Comparison of ENCODE assay signal across 31 mouse cellular contexts in the genomic region with DNA sequence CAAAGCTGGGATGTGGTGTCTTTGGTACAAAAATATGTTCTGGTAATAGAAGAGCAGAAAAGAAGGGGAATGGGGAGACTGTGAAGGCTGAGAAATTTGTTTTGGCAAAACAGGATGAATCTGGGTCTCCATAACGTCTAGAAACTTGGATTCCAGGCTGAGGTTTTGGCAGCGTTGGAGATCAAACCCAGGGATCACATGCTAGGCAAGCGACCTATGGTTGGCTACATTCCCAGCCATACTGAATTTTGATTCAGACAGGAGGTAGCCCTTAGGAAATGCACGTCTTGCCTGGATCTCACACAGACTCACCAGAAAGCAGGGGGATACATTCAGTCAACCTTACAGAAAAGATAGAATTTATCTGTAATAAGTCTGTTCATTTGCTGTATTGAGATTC.
DNase-seq lines count a peak whose midpoint lies in the region; ATAC-seq and TF ChIP-seq lines count a peak whose summit lies in the region.
"Had no signal": no experiment of that assay in that cellular context is flagged by ENCODE, and none has a peak within 500 bp of the region (broad histone marks: within the 10 kb centered on the region; RNA-seq: fewer than 3 reads in every experiment).

No protein-coding gene starts in this region.

- peaks cover 31% of the 10 kb centered on the region for H3K4me1 ChIP-seq in forebrain, embryonic 13.5 days
- peaks cover 20% of the 10 kb centered on the region for H3K4me1 ChIP-seq in forebrain, embryonic 10.5 days
- H3K4me1 ChIP-seq in hindbrain, postnatal 0 days (ENCODE audit: insufficient read depth, low read length), result peaks cover 7% of the 10 kb centered on the region; the same call in 1 of the 2 replicates
- H3K4me1 ChIP-seq in hindbrain, embryonic 11.5 days (replicated peaks; ENCODE audit: control insufficient read depth, insufficient read depth, low read length), result no peaks in the 10 kb centered on the region
- H3K4me1 ChIP-seq in embryonic facial prominence, embryonic 14.5 days (ENCODE audit: control insufficient read depth, insufficient read depth, low read length), result peaks cover 11% of the 10 kb centered on the region; the same call in 1 of the 2 replicates
- H3K4me1 ChIP-seq in forebrain, postnatal 0 days (ENCODE audit: insufficient read depth), result no peaks in the 10 kb centered on the region

- H3K27me3 ChIP-seq in forebrain, embryonic 13.5 days, result no peaks in the 10 kb centered on the region
- 0 out of 2 replicates have a peak, but pooled peaks cover 1% of the 10 kb centered on the region for H3K27me3 ChIP-seq in forebrain, embryonic 10.5 days (ENCODE audit: poor library complexity, severe bottlenecking)
- no peaks in the 10 kb centered on the region for H3K27me3 ChIP-seq in hindbrain, postnatal 0 days (ENCODE audit: insufficient read depth, low read length)
- no peaks in the 10 kb centered on the region for H3K27me3 ChIP-seq in hindbrain, embryonic 11.5 days (ENCODE audit: control insufficient read depth, insufficient read depth, low read length)
- H3K27me3 ChIP-seq in embryonic facial prominence, embryonic 14.5 days (replicated peaks; ENCODE audit: control insufficient read depth, insufficient read depth, low read length), result no peaks in the 10 kb centered on the region
- no peaks in the 10 kb centered on the region for H3K27me3 ChIP-seq in forebrain, postnatal 0 days (ENCODE audit: insufficient read depth, low read length)
- H3K27me3 ChIP-seq: heart, embryonic 12.5 days; limb, embryonic 12.5 days; liver, embryonic 13.5 days; neural tube, embryonic 12.5 days; Patski had no signal

- ATAC-seq in forebrain, embryonic 13.5 days, result no peak
- no peak for ATAC-seq in hindbrain, postnatal 0 days
- ATAC-seq in hindbrain, embryonic 11.5 days (ENCODE audit: low FRiP score), result no peak
- no peak for ATAC-seq in embryonic facial prominence, embryonic 14.5 days (ENCODE audit: low read depth)
- ATAC-seq in forebrain, postnatal 0 days, result no peak
- ATAC-seq: intestine, postnatal 0 days; midbrain, embryonic 16.5 days; Patski had no signal

- no peak overlapping the region for H3K4me3 ChIP-seq in forebrain, embryonic 13.5 days
- no peak overlapping the region for H3K4me3 ChIP-seq in forebrain, embryonic 10.5 days
- H3K4me3 ChIP-seq in hindbrain, postnatal 0 days (ENCODE audit: low read length), result no peak overlapping the region
- H3K4me3 ChIP-seq in hindbrain, embryonic 11.5 days (ENCODE audit: low read depth, low read length), result no peak overlapping the region
- no peak overlapping the region for H3K4me3 ChIP-seq in embryonic facial prominence, embryonic 14.5 days (ENCODE audit: low read depth, low read length)
- H3K4me3 ChIP-seq in forebrain, postnatal 0 days (ENCODE audit: low read depth, low read length), result no peak overlapping the region
- H3K4me3 ChIP-seq: erythroblast, embryonic 14.5 days; heart, adult 2 months; heart, embryonic 12.5 days; limb, embryonic 12.5 days; liver, embryonic 13.5 days; midbrain, embryonic 10.5 days; myocyte; neural tube, embryonic 12.5 days had no signal

- TF ChIP-seq CTCF in hindbrain, postnatal 0 days (IDR thresholded peaks at IDR 0.05; ENCODE audit: low read depth), result no peak
- no peak for TF ChIP-seq CTCF in forebrain, postnatal 0 days (IDR thresholded peaks at IDR 0.05; ENCODE audit: low read depth)

- no peak overlapping the region for H3K4me2 ChIP-seq in forebrain, embryonic 13.5 days
- no peak overlapping the region for H3K4me2 ChIP-seq in hindbrain, postnatal 0 days (ENCODE audit: low read depth, low read length)
- no peak overlapping the region for H3K4me2 ChIP-seq in hindbrain, embryonic 11.5 days (replicated peaks; ENCODE audit: low read depth, low read length)
- H3K4me2 ChIP-seq in embryonic facial prominence, embryonic 14.5 days (ENCODE audit: low read depth, low read length), result no peak overlapping the region
- no peak overlapping the region for H3K4me2 ChIP-seq in forebrain, postnatal 0 days (ENCODE audit: low read depth)
- H3K4me2 ChIP-seq: heart, embryonic 12.5 days; limb, embryonic 12.5 days; liver, embryonic 13.5 days; neural tube, embryonic 12.5 days had no signal

- no peak for DNase-seq in forebrain, embryonic 10.5 days (ENCODE audit: extremely low spot score, low spot score)
- DNase-seq in hindbrain, postnatal 0 days (ENCODE audit: low spot score), result peak; percentile 30
- no peak for DNase-seq in hindbrain, embryonic 11.5 days (ENCODE audit: low spot score)
- DNase-seq in embryonic facial prominence, embryonic 14.5 days (ENCODE audit: low spot score), result peak; percentile 86
- DNase-seq in forebrain, postnatal 0 days, result peak; percentile 16
- DNase-seq in left cerebral cortex, postnatal 36 days (ENCODE audit: low spot score in 2 of 2), result no peak
- DNase-seq in gastrocnemius, postnatal 4 days (ENCODE audit: low spot score in 2 of 2), result no peak
- DNase-seq: adrenal gland, postnatal 10 days; cerebellum, adult 11-12 months; gastrocnemius, postnatal 25 days; heart, adult 2 months; heart, postnatal 10 days; kidney, adult 9 months; kidney, postnatal 10 days; liver, embryonic 13.5 days; lung, adult 18-20 months; lung, postnatal 10 days; right cerebral cortex, adult 18-20 months; thymus, adult 18-20 months; thymus, postnatal 25 days had no signal

- intact Hi-C loops in left cerebral cortex, postnatal 36 days (cut with DNase I), result loop anchor here (5.0 kb wide), 1 partner anchor 47 kb away; no protein-coding TSS in a partner anchor

- 53% methylated on average over 4 of the region's 4 CpGs for WGBS in forebrain, embryonic 13.5 days
- WGBS in forebrain, embryonic 10.5 days, result 89% methylated on average over 4 of the region's 4 CpGs
- WGBS in hindbrain, postnatal 0 days, result 39% methylated on average over 4 of the region's 4 CpGs
- WGBS in hindbrain, embryonic 11.5 days, result 85% methylated on average over 4 of the region's 4 CpGs
- WGBS in embryonic facial prominence, embryonic 14.5 days, result 45% methylated on average over 4 of the region's 4 CpGs
- 33% methylated on average over 4 of the region's 4 CpGs for WGBS in forebrain, postnatal 0 days

- peak overlapping the region; percentile 19; the same call in 1 of the 2 replicates for H3K27ac ChIP-seq in forebrain, embryonic 13.5 days
- H3K27ac ChIP-seq in forebrain, embryonic 10.5 days, result no peak overlapping the region
- H3K27ac ChIP-seq in hindbrain, postnatal 0 days, result no peak overlapping the region
- H3K27ac ChIP-seq in hindbrain, embryonic 11.5 days (ENCODE audit: low read depth, low read length), result no peak overlapping the region
- peak overlapping the region; percentile 35; the same call in 1 of the 2 replicates for H3K27ac ChIP-seq in embryonic facial prominence, embryonic 14.5 days (replicated peaks; ENCODE audit: low read depth, low read length)
- H3K27ac ChIP-seq in forebrain, postnatal 0 days (ENCODE audit: low read depth, low read length), result no peak overlapping the region; the same call in 1 of the 2 replicates
- H3K27ac ChIP-seq: heart, adult 2 months; limb, embryonic 12.5 days; liver, embryonic 13.5 days; midbrain, embryonic 10.5 days; neural tube, embryonic 12.5 days; stomach, postnatal 0 days had no signal

- no peak overlapping the region for H3K9ac ChIP-seq in forebrain, embryonic 13.5 days
- no peak overlapping the region for H3K9ac ChIP-seq in hindbrain, postnatal 0 days (replicated peaks; ENCODE audit: low read length)
- H3K9ac ChIP-seq in hindbrain, embryonic 11.5 days (ENCODE audit: low read depth, low read length), result no peak overlapping the region
- H3K9ac ChIP-seq in embryonic facial prominence, embryonic 14.5 days (ENCODE audit: low read depth, low read length), result no peak overlapping the region
- H3K9ac ChIP-seq in forebrain, postnatal 0 days, result no peak overlapping the region
- H3K9ac ChIP-seq: heart, embryonic 12.5 days; limb, embryonic 12.5 days; liver, embryonic 13.5 days; neural tube, embryonic 12.5 days had no signal

- no peaks in the 10 kb centered on the region for H3K9me3 ChIP-seq in forebrain, embryonic 13.5 days (replicated peaks)
- no peaks in the 10 kb centered on the region; the same call in 1 of the 2 replicates for H3K9me3 ChIP-seq in forebrain, embryonic 10.5 days
- no peaks in the 10 kb centered on the region for H3K9me3 ChIP-seq in hindbrain, postnatal 0 days (ENCODE audit: low read length)
- no peaks in the 10 kb centered on the region for H3K9me3 ChIP-seq in hindbrain, embryonic 11.5 days (ENCODE audit: control insufficient read depth, low read length)
- 0 out of 2 replicates have a peak, but pooled peaks cover 7% of the 10 kb centered on the region for H3K9me3 ChIP-seq in embryonic facial prominence, embryonic 14.5 days (ENCODE audit: control insufficient read depth, low read length)
- H3K9me3 ChIP-seq in forebrain, postnatal 0 days (ENCODE audit: low read length), result no peaks in the 10 kb centered on the region
- H3K9me3 ChIP-seq: heart, embryonic 12.5 days; limb, embryonic 12.5 days; liver, embryonic 13.5 days; neural tube, embryonic 12.5 days had no signal

- H3K36me3 ChIP-seq in forebrain, embryonic 13.5 days (ENCODE audit: poor library complexity, severe bottlenecking), result no peaks in the 10 kb centered on the region
- H3K36me3 ChIP-seq in forebrain, embryonic 10.5 days (replicated peaks), result peaks cover 3% of the 10 kb centered on the region
- H3K36me3 ChIP-seq in hindbrain, postnatal 0 days (ENCODE audit: insufficient read depth, low read length), result no peaks in the 10 kb centered on the region
- H3K36me3 ChIP-seq in hindbrain, embryonic 11.5 days (ENCODE audit: control insufficient read depth, insufficient read depth, low read length), result no peaks in the 10 kb centered on the region
- no peaks in the 10 kb centered on the region for H3K36me3 ChIP-seq in embryonic facial prominence, embryonic 14.5 days (ENCODE audit: control insufficient read depth, insufficient read depth, low read length)
- H3K36me3 ChIP-seq in forebrain, postnatal 0 days (ENCODE audit: insufficient read depth), result no peaks in the 10 kb centered on the region
- H3K36me3 ChIP-seq: heart, embryonic 12.5 days; limb, embryonic 12.5 days; liver, embryonic 13.5 days; midbrain, embryonic 10.5 days; neural tube, embryonic 12.5 days had no signal

Comparison
In these comparisons a context has a peak if more than half of its experiments do, and no peak if none do; other contexts are left out.
1. H3K27ac ChIP-seq: peak in forebrain, embryonic 13.5 days (single experiment) and embryonic facial prominence, embryonic 14.5 days (single experiment); none in forebrain, embryonic 10.5 days (single experiment), hindbrain, postnatal 0 days (single experiment), hindbrain, embryonic 11.5 days (single experiment) and forebrain, postnatal 0 days (single experiment).
2. DNase-seq: peak in hindbrain, postnatal 0 days (single experiment), embryonic facial prominence, embryonic 14.5 days (single experiment) and forebrain, postnatal 0 days (single experiment); none in forebrain, embryonic 10.5 days (single experiment), hindbrain, embryonic 11.5 days (single experiment), left cerebral cortex, postnatal 36 days (0 of 2) and gastrocnemius, postnatal 4 days (0 of 2).